Mouse (Mus musculus): ENCODE measurements at regions not wholly inside any gene's neighbourhood (a gene's known extent, or its start where the extent isn't known, plus 50 kb on each side); places are given as distances from the start of the nearest gene placed in this dataset.
"Not testable (repeated sequence)": the region's sequence is repeated elsewhere in the genome, so short reads cannot be mapped to it uniquely, and the experiment has no call there.

DNA sequence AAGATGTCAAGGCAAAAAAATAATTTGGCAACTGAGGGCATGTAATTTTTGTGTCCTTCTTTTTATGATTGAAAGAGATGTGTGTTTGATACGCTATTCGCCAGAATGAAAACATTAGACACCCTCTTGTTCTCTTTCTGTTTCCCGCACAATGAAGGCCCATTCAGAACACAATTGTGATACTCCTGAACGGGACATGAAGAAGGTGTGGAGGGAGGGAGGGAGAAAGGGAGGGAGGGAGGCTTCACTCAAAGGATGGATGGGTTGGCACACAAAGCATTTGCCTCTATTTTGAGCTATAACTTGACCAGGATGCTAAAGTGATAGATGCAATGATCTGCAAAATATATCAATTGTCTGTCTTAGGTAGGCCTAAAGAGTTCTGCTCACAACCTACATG lies 132.0 kb upstream of the Kiz start:
- no peak for DNase-seq (ENCODE audit: low spot score)

DNA sequence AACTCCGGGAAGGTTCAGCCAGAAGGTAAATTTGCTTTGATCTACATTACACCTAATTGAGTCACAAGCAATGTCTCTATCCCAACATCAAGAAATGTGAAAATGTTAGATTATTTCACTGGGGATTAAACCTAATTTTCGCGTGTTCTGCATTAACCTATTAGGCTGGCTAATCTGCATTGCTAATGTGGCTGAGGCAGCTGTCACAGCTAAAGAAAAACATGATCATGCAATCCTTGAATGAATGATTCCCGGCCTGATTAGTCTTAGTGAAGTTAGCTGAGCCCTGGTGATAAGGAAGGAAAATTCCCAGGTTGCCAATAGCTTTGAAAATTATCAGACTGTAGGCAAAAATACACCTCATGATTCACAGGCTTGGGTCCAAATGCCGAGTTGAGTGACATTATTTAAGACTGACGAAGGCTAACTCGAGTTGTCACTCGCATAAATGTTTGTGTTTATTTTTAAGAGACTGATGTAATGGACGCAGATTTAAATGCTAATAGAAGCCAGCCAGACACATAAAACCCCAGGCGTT lies 131.5 kb upstream of the Kiz start:
- no peak for DNase-seq (ENCODE audit: low spot score)

DNA sequence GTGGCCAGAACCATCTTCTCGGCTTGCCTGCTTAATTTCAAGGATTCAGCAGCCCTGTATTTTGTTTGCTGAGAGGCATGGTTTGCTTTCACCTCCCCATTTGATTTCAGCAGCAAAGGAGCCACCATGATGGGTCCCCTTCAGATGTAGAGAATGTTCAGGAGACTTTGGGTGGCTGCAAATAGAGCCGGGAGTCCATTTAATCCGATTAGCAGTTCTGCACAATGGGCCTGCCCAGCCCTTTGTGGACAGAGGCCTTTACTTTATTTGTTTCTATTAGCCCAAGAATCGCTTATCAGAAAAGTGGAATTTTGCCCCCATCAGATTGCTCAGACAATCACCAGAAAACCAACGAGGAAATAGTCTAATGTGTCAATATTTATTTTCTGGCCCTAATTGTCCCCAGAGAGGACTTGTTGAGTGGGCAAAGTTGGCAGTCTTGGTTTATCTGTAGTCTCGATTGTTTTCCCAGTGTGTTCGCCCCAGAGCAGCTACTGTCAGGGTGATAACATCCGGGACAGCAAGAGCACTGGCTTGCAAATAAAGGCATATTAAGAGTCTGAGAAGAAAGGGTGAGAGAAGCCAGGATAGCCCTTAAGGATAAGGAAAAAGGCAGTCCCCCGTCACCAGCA lies 130.6 kb upstream of the Kiz start:
- DNase-seq (ENCODE audit: low spot score), result no peak

DNA sequence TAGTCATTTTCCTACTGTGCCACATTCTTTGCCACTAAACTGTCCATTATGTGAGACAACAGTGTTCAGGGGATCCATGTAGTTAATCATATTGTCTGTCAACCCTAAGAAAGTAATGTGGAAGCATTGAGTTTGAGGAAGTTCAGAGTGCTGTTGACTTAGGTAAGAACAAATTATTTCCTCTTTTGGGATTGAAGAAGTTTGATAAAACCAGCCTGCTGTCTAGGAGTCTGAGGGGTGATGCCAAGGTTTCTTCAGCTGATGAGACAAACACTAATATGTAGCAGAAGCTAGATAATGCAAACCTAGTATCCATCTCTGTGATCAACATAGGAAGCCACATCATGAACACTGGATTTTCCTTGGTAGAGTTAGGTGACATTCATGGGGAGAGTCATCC lies 127.0 kb upstream of the Kiz start:
- no peak for DNase-seq (ENCODE audit: low spot score)

DNA sequence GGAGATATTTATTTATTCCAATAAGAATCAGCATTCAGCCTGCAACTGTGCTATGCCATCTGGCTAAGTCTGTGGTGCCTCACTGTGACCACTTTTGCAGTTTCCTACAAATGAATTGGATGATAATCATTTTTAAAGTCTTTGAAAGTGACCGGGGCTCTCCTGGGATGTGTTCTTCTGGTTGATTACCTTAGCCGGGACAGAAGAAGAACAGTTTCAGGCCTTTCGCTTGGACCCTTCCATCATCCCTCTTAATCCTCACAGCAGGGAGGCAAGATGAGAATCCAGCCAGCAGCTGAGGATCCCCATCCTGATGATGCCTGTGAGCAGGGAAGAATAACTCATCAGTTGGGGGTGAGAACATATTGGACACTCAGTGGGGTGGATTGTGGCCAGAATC lies 124.6 kb upstream of the Kiz start:
- no peak for DNase-seq (ENCODE audit: low spot score)

DNA sequence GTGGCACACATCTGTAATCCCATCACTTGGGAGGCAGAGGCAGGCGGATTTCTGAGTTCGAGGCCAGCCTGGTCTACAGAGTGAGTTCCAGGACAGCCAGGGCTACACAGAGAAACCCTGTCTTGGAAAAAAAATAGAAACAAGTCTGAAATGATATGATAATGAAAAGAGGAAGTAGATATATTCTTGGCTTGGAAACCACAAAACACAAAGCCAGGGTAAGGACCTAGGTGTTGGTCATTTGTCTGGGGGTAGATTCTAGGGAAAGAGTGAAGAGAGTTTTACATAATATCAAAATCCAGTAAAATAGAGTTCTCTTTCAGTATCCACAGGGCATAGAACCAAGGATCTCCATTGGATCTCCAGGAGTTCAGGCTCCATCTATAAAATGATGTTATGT lies 122.8 kb upstream of the Kiz start:
- not testable (repeated sequence) for DNase-seq (ENCODE audit: low spot score)

GRCm38 (mm10) chr2:146744396-146744795 lies 111.3 kb upstream of the Kiz start:
- no peak for DNase-seq (ENCODE audit: low spot score)

DNA sequence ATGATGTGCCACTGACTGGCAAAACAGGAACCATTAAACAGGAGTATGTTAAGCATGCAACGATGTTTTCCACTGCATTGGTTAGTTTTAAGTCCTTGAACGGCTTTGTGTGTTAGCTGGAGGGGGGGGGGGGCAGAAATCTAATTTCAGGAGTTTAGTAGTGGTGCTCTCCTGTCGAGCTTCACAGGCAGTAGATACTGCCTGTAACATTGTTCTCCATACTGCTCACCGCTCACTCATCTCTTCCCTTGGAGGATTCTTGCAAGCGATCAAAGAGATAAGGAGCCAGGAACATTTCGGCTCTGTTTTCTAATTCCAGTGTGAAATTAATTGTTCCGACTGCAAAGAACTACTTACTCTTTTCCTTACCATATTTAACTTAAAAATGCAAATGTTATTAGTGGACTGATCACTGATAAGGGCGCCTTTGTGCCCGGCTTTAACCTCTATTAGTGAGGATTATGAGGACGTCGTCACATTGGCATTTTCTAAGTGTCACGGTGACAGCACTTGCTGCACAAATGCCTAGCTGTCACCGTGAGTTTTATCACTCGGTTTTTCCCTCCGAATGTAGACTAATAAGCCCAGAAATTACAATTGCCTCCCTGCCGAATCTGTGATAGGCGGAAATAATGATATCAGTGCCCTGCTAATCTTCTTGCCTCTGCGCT lies 110.5 kb upstream of the Kiz start:
- DNase-seq (ENCODE audit: low spot score), result no peak

DNA sequence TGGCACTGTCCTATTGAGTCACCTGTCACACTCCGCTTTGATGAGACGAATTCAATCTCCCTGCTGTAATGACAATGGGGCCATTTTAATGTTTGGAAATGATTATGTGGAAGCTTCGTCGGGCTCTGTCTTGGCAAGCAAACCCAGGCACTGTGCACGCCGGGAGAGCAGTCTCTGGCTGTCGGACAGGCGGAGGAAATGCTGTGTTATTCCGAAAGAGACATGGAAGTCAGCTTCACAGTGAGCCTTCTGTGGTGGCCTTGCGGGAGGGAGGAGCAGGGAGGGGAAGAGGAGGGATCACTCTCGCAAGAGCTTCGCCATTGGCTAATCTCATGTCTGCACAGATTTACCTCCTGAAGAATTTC lies 110.0 kb upstream of the Kiz start:
- DNase-seq (ENCODE audit: low spot score), result no peak

GRCm38 (mm10) chr2:146753988-146754387 lies 101.7 kb upstream of the Kiz start:
- no peak for DNase-seq (ENCODE audit: low spot score)

DNA sequence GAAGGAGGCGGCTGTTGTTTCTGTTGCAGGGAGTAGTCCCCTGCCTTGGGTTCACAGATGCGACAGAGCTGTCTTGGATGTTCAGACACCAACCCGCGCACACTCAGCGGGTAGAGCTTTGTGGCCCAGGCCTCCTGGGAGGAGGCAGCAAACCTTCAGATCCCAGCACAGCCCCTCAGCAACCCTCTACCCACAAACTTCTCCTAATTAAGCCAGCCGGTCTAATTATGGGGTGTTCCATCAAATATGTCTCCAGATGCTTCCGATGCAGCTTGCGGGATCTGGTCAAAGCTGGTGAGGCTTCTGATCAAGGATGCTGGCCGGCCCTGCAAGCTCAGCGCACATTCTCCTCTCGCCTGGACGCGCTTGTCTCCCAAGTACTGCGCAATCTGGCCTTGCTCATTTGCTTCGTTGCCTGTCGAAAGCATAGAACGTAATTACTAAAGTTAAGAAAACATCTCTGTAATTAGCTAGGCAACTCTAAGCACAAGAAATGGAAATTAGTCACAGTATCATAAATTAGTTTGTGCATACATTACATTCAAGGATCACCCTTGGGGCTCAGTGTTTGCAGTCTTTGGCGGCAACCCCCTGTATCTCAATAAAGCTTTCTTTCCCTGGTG lies 92.0 kb upstream of the Kiz start:
- no peak for DNase-seq (ENCODE audit: low spot score)

DNA sequence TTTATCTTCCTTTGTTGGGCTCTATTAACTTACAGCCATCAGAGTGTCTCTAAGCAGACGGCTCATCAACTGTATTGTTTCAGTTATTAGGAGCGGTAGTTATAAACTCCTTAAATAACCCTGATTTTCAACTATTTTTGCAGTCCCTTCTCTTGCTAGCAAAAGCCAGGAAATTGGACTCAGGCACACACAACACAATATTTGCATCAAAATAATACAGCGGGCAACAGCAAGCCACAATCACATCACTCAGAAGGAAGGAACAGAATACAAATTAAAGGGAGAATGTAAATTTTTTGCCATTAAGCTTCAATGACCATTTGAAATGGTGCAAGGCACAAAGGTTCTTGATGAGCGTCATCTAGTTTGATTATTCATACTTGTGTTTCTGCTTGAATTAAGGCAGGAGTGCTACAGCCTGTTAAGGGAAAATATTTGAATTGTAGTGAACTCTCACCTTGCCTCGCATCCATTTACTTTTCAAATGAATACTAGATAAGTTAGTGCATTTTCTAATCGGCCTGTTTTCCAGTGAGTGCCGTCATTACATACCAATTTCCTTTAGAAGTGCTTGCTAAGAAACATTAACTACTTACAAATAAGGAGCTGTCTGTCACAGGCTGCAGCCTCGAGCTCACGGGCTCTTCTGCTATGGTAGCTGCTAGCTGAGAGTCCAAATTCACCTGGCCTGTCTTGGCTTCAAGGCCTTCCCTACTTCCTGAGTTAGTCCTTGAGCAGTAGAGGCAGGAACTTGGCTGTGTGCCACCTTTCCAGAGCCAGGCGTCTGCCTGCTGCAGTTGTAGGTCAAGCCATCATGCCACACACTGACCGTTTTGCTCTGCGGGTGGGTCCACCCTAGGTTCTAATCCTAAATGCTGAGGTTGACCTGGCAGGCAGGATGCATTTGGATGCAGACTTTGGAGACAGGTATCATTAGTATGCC lies 91.1 kb upstream of the Kiz start:
- no peak for DNase-seq (ENCODE audit: low spot score)

DNA sequence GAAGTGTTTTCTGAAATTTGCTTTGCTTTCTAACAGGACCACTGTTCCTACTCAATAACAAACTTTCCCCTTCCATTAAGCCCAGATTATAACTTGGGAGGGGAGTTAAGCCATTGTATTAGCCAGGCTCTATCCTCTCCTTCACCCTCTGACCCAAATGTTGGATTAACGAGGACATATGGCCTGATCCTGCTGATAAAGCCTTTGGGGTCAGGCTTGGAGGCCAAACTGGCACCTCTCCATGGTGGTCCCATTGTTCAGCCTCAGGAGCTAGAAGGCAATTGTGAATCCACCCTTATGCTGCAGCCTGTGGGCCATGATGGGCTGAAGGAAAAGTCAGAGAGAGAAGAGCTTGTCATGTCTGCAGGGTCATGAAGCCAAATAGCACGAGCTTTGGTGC lies 80.8 kb upstream of the Kiz start:
- no peak for DNase-seq (ENCODE audit: low spot score)

GRCm38 (mm10) chr2:146787132-146787810 lies 68.4 kb upstream of the Kiz start:
- no peak for DNase-seq (ENCODE audit: low spot score)

DNA sequence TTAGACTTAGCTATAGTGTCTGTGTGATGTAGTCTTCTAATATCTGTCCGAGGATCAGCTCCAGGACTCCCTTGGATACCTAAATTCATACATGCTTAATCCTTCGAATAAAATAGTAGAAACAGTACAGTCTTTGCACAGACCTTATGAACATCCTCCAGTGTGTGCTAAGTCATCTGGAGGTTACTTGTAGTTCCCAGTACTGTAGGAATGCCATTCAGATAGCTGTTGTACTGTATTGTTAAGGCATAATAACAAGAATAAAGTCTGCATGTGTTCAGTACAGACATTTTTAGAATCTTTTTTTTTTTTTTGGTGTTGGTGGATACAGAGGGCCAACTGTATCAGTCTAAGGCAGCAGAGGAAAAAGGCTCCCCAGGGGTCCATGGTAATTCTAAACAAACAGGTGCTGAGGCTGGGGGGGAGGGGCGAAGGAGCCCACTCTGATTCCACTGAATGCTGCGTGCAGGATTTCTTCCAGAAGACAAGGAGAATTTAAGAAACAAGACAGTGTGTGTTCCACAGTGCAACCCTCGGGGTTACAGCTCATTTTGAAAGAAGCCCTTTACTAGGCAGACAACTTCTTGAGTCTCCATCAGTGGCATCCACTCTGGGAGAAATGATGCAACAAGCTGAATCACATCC lies 67.7 kb upstream of the Kiz start:
- DNase-seq (ENCODE audit: low spot score), result no peak

DNA sequence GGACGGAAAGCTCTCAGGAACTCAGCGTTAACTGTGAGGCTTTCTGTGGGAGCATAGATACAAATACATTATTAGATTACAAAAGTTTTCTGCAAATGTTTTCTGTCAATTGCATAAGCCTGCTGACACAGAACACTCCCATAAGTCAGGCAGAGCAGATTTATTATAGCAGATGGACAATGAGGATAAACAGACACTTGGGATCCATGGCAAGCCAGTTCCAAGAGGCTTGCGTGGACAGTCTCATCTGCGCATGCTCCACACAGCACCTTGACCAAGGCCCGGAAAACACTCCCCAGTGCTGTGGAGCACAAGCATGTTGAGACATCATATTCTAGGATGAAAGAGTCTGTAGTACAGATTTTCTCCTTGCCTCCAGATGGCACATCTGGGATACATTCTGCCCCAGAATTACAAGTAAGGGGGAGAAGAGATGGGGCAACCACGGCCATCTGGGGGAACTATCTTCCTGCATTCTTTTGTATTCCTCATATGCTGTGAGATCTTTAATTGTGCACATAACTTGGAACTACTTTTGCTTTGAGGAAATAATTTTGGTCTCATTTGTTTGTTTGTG lies 62.7 kb upstream of the Kiz start:
- no peak for DNase-seq (ENCODE audit: low spot score)

DNA sequence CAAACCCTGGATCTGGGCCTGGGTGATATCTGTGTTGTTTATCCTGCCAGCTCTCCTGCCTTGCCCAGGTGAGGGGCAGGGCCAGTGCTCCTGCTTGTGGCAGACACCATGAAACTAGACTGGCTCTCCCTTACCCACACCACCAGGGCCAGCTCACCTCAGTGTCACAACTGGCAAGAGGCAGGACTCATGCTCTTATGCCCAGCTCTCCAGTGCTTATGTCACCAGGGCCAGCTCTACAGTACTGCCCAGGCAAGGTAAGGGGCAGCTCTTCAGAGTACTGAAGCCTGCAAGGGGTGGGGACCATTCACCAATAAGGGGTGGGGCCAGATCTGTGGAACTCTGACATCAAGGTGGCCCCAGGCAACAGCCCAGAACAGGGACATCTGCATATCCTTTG lies 52.7 kb upstream of the Kiz start:
- DNase-seq (ENCODE audit: low spot score), result no peak

All from heart, adult 8-10 months (tissue).